Mouse (Mus musculus) liver, embryonic 14.5 days (tissue): ENCODE data around the gene Chmp2b.

ENCODE experiments used
- CTCF ChIP-seq: IDR thresholded peaks from 2 replicates; pipeline ENCODE4 v1.5.1; 2016; ENCODE audit warnings: antibody characterized with exemption, low read depth, control low read depth
- EP300 ChIP-seq: IDR thresholded peaks from 2 replicates; pipeline ENCODE4 v1.6.1; 2016; ENCODE audit warnings: antibody characterized with exemption, low read depth

- TF ChIP-seq CTCF: no peak
- TF ChIP-seq EP300: no peak
These were observed at the start of gene Chmp2b for GRCm38 (mm10) chr16:65561963-65562863.
